Mouse (Mus musculus): ENCODE measurements around the gene Cd300ld3. TPM values are rescaled to one million over a fixed set of nuclear protein-coding genes. Genes with fewer than 3 reads are reported as not detected.

Cd300ld3 gene
- polyA plus RNA-seq (2012; ENCODE audit: low replicate concordance), result 4.6 and 5.0 TPM in 2 replicates

GRCm38 (mm10) chr11:115048259-115048658 lies at the start of gene Cd300ld3:
Cd300ld3 (minus strand) TSS chr11:115048409.

GRCm38 (mm10) chr11:115091362-115091901 lies 43.2 kb upstream of the Cd300ld3 start, which contains the start of gene Rab37:
Rab37 (plus strand) TSS chr11:115091431.

GRCm38 (mm10) chr11:115062077-115062476 lies 13.9 kb upstream of the Cd300ld3 start, which contains the start of gene Cd300e:
Cd300e (minus strand) TSS chr11:115062177.

GRCm38 (mm10) chr11:115037669-115038068 lies 10.5 kb downstream of the Cd300ld3 start, which contains the start of gene Cd300ld5:
Cd300ld5 (minus strand) TSS chr11:115037769.

GRCm38 (mm10) chr11:115026912-115027311 lies 21.3 kb downstream of the Cd300ld3 start, which contains the start of gene Cd300ld4:
Cd300ld4 (minus strand) TSS chr11:115027012.

GRCm38 (mm10) chr11:115016093-115016492 lies 32.1 kb downstream of the Cd300ld3 start, which contains the start of gene Cd300ld2:
Cd300ld2 (minus strand) TSS chr11:115016193.

GRCm38 (mm10) chr11:115001474-115002040 lies 46.7 kb downstream of the Cd300ld3 start, which contains the start of gene Cd300c2:
Cd300c2 (minus strand) TSS chr11:115001880.

Other genes starting within 250 kb of the Cd300ld3 start
- not detected in 2 replicates for gene Gpr142, start 249.5 kb downstream of the Cd300ld3 start, polyA plus RNA-seq (2012; ENCODE audit: low replicate concordance)
- 2.2 and 2.4 TPM in 2 replicates for gene Gprc5c, start 197.3 kb downstream of the Cd300ld3 start, polyA plus RNA-seq (2012; ENCODE audit: low replicate concordance)
- 5.7 and 7.1 TPM in 2 replicates for gene Cd300a, start 158.4 kb downstream of the Cd300ld3 start, polyA plus RNA-seq (2012; ENCODE audit: low replicate concordance)
- 4.0 and 11.4 TPM in 2 replicates for gene Cd300lb, start 114.0 kb downstream of the Cd300ld3 start, polyA plus RNA-seq (2012; ENCODE audit: low replicate concordance)
- 0.28 and 0.65 TPM in 2 replicates for gene Cd300c, start 79.3 kb downstream of the Cd300ld3 start, polyA plus RNA-seq (2012; ENCODE audit: low replicate concordance)
- 0.70 and 0.89 TPM in 2 replicates for gene Cd300ld, start 58.5 kb downstream of the Cd300ld3 start, polyA plus RNA-seq (2012; ENCODE audit: low replicate concordance)
- 2.3 and 2.7 TPM in 2 replicates for gene Cd300c2, start 46.5 kb downstream of the Cd300ld3 start, polyA plus RNA-seq (2012; ENCODE audit: low replicate concordance)
- not detected in 2 replicates for gene Cd300ld2, start 32.2 kb downstream of the Cd300ld3 start, polyA plus RNA-seq (2012; ENCODE audit: low replicate concordance)
- not detected in 2 replicates for gene Cd300ld4, start 21.4 kb downstream of the Cd300ld3 start, polyA plus RNA-seq (2012; ENCODE audit: low replicate concordance)
- 2.4 TPM in 1 of 2 replicates, not detected in the other for gene Cd300ld5, start 10.6 kb downstream of the Cd300ld3 start, polyA plus RNA-seq (2012; ENCODE audit: low replicate concordance)
- 0.98 and 1.4 TPM in 2 replicates for gene Cd300e, start 13.8 kb upstream of the Cd300ld3 start, polyA plus RNA-seq (2012; ENCODE audit: low replicate concordance)
- gene Rab37, start 43.0 kb upstream of the Cd300ld3 start, polyA plus RNA-seq (2012; ENCODE audit: low replicate concordance), result 16.0 and 19.2 TPM in 2 replicates
- gene Cd300lf, start 85.6 kb upstream of the Cd300ld3 start, polyA plus RNA-seq (2012; ENCODE audit: low replicate concordance), result 9.6 and 10.1 TPM in 2 replicates
- 226 and 228 TPM in 2 replicates for gene Slc9a3r1, start 114.9 kb upstream of the Cd300ld3 start, polyA plus RNA-seq (2012; ENCODE audit: low replicate concordance)
- gene Tmem104, start 139.1 kb upstream of the Cd300ld3 start, polyA plus RNA-seq (2012; ENCODE audit: low replicate concordance), result 17.0 and 23.5 TPM in 2 replicates
- gene Nat9, start 139.4 kb upstream of the Cd300ld3 start, polyA plus RNA-seq (2012; ENCODE audit: low replicate concordance), result 12.2 and 13.9 TPM in 2 replicates
- 0.73 and 1.1 TPM in 2 replicates for gene Grin2c, start 218.8 kb upstream of the Cd300ld3 start, polyA plus RNA-seq (2012; ENCODE audit: low replicate concordance)
- gene Fdxr, start 228.6 kb upstream of the Cd300ld3 start, polyA plus RNA-seq (2012; ENCODE audit: low replicate concordance), result 27.3 and 45.0 TPM in 2 replicates
- gene Fads6, start 249.3 kb upstream of the Cd300ld3 start, polyA plus RNA-seq (2012; ENCODE audit: low replicate concordance), result 0.40 and 0.51 TPM in 2 replicates